Mouse (Mus musculus) stomach, postnatal 0 days (tissue): Measurements from ENCODE around the gene Gm6525. TPM values are rescaled to one million over a fixed set of nuclear protein-coding genes. Genes with fewer than 3 reads are reported as not detected.

Experiments used
- ATAC-seq: fragments of 200-750 bp; cut with Nextera tagmentation; 2 replicates; pipeline ENCODE4 v1.8.0; 2017; ENCODE audit not compliant: low FRiP score, low TSS enrichment
- DNase-seq: peaks from one replicate; pipeline ENCODE4 v3.0.0-alpha.2; 2016; ENCODE audit warnings: low spot score
- H3K27ac ChIP-seq: fragments of 300-500 bp; sonication (generic); replicated peaks from 2 replicates; pipeline ENCODE4 v1.5.1; 2014; ENCODE audit warnings: mild to moderate bottlenecking, control low read depth
- H3K27me3 ChIP-seq: fragments of 300-500 bp; sonication (generic); 2 replicates; pipeline ENCODE4 v1.6.1; 2014; ENCODE audit warnings: low read length; ENCODE audit not compliant: control insufficient read depth, insufficient read depth
- H3K36me3 ChIP-seq: fragments of 300-500 bp; sonication (generic); 2 replicates; pipeline ENCODE4 v1.6.1; 2014; ENCODE audit warnings: low read length, mixed read lengths; ENCODE audit not compliant: control insufficient read depth, insufficient read depth
- H3K4me1 ChIP-seq: fragments of 300-500 bp; sonication (generic); replicated peaks from 2 replicates; pipeline ENCODE4 v1.6.1; 2014; ENCODE audit warnings: antibody characterized with exemption; ENCODE audit not compliant: control insufficient read depth, insufficient read depth
- H3K4me2 ChIP-seq: fragments of 300-500 bp; sonication (generic); replicated peaks from 2 replicates; pipeline ENCODE4 v1.6.1; 2014; ENCODE audit warnings: low read depth, mild to moderate bottlenecking, control low read depth, moderate library complexity
- H3K4me3 ChIP-seq: fragments of 300-500 bp; sonication (generic); 2 replicates; pipeline ENCODE4 v1.5.1; 2014; ENCODE audit warnings: low read depth, low read length, control low read depth
- H3K9ac ChIP-seq: fragments of 300-500 bp; sonication (generic); 2 replicates; pipeline ENCODE4 v1.6.1; 2014; ENCODE audit warnings: mild to moderate bottlenecking, low read length, control low read depth, mixed read lengths
- H3K9me3 ChIP-seq: fragments of 300-500 bp; sonication (generic); 2 replicates; pipeline ENCODE4 v1.6.1; 2016; ENCODE audit warnings: low read length; ENCODE audit not compliant: control insufficient read depth
- CTCF ChIP-seq: IDR thresholded peaks from 2 replicates; pipeline ENCODE4 v1.5.1; 2016; ENCODE audit warnings: antibody characterized with exemption, low read depth, mild to moderate bottlenecking, moderate library complexity
- EP300 ChIP-seq: optimal IDR thresholded peaks from 2 replicates; pipeline ENCODE3; 2016; ENCODE audit warnings: antibody characterized with exemption
- WGBS: fragments of 180-500 bp; shearing (Covaris S2); extraction: QIAGEN DNeasy Blood & Tissue Kit; methylation state at CpG from one replicate; pipeline ENCODE4 v1.1.7; 2014; 5-methylcytosine and 5-hydroxymethylcytosine counted together
- polyA plus RNA-seq: library from polyadenylated mRNA; unstranded; fragments of >200 nt; fragmentation: Nextera tagmentation; extraction: Ambion mirVana; gene quantifications from 2 replicates; pipeline ENCODE4 v1.2.1, GENCODE M21; 2015

Gene Gm6525
- polyA plus RNA-seq, 1 experiment from 2014 or later = 0.75 TPM

- no peak overlapping the region for H3K4me2 ChIP-seq
- no peak overlapping the region for H3K9ac ChIP-seq
- DNase-seq = no peak
- H3K27ac ChIP-seq = no peak overlapping the region
- no peaks in the 10 kb centered on the region for H3K4me1 ChIP-seq
- no peak overlapping the region for H3K4me3 ChIP-seq
- TF ChIP-seq EP300 = no peak
- TF ChIP-seq CTCF = no peak
- no peaks in the 10 kb centered on the region for H3K36me3 ChIP-seq
- 39% methylated on average over 5 of the region's 5 CpGs for WGBS
- no peaks in the 10 kb centered on the region for H3K27me3 ChIP-seq
- H3K9me3 ChIP-seq = no peaks in the 10 kb centered on the region
- ATAC-seq = no peak
Measured at GRCm38 (mm10) chr3:84130776-84131175, 43.1 kb upstream of the Gm6525 start.

GRCm38 (mm10) chr3:84131369-84131768, 42.5 kb upstream of the Gm6525 start:
- no peaks in the 10 kb centered on the region for H3K27me3 ChIP-seq
- no peaks in the 10 kb centered on the region for H3K9me3 ChIP-seq
- no peak overlapping the region for H3K4me2 ChIP-seq
- H3K4me1 ChIP-seq = no peaks in the 10 kb centered on the region
- 70% methylated on average over 3 of the region's 3 CpGs for WGBS
- H3K4me3 ChIP-seq = no peak overlapping the region
- no peak overlapping the region for H3K9ac ChIP-seq
- no peaks in the 10 kb centered on the region for H3K36me3 ChIP-seq
- DNase-seq = no peak
- no peak overlapping the region for H3K27ac ChIP-seq
- no peak for TF ChIP-seq EP300
- no peak for TF ChIP-seq CTCF
- no peak for ATAC-seq

GRCm38 (mm10) chr3:84135387-84135786, 38.5 kb upstream of the Gm6525 start:
- Histone ChIP-seq H3K4me3 (no peak overlapping the region), H3K4me2 (no peak overlapping the region), H3K4me1 (no peaks in the 10 kb centered on the region), H3K27me3 (no peaks in the 10 kb centered on the region), H3K27ac (no peak overlapping the region), H3K9me3 (no peaks in the 10 kb centered on the region), H3K9ac (no peak overlapping the region), H3K36me3 (no peaks in the 10 kb centered on the region)
- ATAC-seq (peak; percentile 91), DNase-seq (peak; percentile 65)
- WGBS = 34% methylated on average over 9 of the region's 9 CpGs
- TF ChIP-seq EP300 (no peak), CTCF (no peak)

DNA sequence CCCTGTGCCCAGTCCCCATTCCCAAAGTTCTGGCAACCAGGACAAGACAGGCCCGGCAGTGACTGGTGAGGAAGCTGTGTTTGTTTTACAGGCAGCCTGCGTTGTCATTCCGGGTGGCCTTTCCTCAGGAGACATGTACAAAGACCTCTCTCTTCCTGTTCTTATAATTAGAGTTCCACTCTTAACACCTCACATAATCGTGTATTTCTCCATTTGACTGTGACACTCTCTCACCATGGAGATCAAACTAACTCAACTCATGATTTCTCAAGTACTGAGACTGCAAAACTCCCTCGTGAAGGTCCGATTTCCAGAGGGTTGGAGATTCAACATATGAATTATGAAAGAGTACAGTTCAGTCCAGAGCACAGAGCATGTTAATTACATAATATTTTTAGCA, 38.0 kb upstream of the Gm6525 start:
- DNase-seq (no peak), ATAC-seq (no peak)
- no peak overlapping the region for H3K27ac ChIP-seq
- H3K4me3 ChIP-seq = no peak overlapping the region
- no peak overlapping the region for H3K4me2 ChIP-seq
- H3K36me3 ChIP-seq = no peaks in the 10 kb centered on the region
- WGBS = 64% methylated on average over 6 of the region's 6 CpGs
- no peaks in the 10 kb centered on the region for H3K9me3 ChIP-seq
- TF ChIP-seq EP300 (no peak), CTCF (no peak)
- no peaks in the 10 kb centered on the region for H3K27me3 ChIP-seq
- H3K4me1 ChIP-seq = no peaks in the 10 kb centered on the region
- H3K9ac ChIP-seq = no peak overlapping the region

- ATAC-seq = no peak
- TF ChIP-seq EP300 = no peak
- no peak for TF ChIP-seq CTCF
- Histone ChIP-seq H3K4me1 (no peaks in the 10 kb centered on the region), H3K4me3 (no peak overlapping the region), H3K27me3 (no peaks in the 10 kb centered on the region), H3K36me3 (no peaks in the 10 kb centered on the region), H3K9ac (no peak overlapping the region), H3K4me2 (no peak overlapping the region), H3K9me3 (no peaks in the 10 kb centered on the region), H3K27ac (no peak overlapping the region)
- WGBS = 71% methylated on average over 7 of the region's 7 CpGs
- no peak for DNase-seq
Measured at GRCm38 (mm10) chr3:84136509-84136908, 37.4 kb upstream of the Gm6525 start.

DNA sequence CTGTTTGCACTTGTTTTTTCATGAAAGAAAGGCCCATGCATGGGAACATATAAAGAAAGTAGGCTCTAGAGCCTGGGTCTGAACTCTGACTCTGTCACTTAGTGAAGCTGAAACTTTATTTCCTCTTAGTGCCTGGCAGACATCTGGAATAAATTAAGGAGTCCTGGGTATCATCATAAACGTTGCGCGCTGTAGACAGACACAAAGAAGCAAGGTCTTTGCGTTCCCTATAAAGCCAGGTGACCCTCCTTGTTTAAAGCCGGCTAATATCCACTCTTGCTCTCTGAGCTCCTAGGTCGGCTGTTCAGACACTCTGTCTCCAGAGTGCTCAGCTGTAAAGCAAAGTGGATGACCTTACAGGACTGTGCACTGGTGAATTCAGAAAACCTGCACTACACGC, 33.0 kb upstream of the Gm6525 start:
- 65% methylated on average over 7 of the region's 7 CpGs for WGBS
- no peak for DNase-seq

More for the DNA sequence above, 33.0 kb upstream of the Gm6525 start:
- no peak for ATAC-seq
- Histone ChIP-seq H3K36me3 (no peaks in the 10 kb centered on the region), H3K4me1 (no peaks in the 10 kb centered on the region), H3K4me2 (no peak overlapping the region), H3K27me3 (no peaks in the 10 kb centered on the region), H3K4me3 (no peak overlapping the region), H3K27ac (no peak overlapping the region), H3K9ac (no peak overlapping the region), H3K9me3 (no peaks in the 10 kb centered on the region)
- TF ChIP-seq CTCF (no peak), EP300 (no peak)
